Mouse (Mus musculus): ENCODE results near the gene Fbxo21.

DNA sequence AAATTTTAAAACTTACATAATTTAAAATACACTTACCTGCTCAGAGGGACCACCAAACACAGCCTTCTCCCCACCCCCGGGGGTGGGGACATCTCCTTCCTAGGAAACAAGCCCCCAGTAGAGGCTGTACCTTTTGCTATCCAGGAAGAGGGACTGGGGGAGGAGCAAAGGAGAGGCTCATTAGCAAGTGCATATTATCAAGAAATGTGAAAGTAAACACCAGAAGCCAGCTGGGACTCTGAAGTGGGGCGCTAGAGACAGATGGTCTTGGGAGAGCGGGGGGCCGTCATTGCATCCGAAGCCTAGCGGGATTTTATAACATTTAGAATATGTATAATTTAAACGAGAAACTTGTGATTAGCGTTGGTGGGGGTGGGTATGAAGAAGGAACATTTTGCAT is 37.1 kb upstream of the Fbxo21 start:
- TF ChIP-seq CTCF (IDR thresholded peaks at IDR 0.05; ENCODE audit: extremely low read depth, insufficient read length, insufficient replicate concordance, low read depth, low read length), result no peak
- no peak for TF ChIP-seq POLR2A (IDR thresholded peaks at IDR 0.05; ENCODE audit: low read depth, low read length)
